Mouse (Mus musculus) forebrain, embryonic 14.5 days (tissue): ENCODE results near the gene Col3a1. TPM values are rescaled to one million over a fixed set of nuclear protein-coding genes. Genes with fewer than 3 reads are reported as not detected.

Source experiments
- ATAC-seq: fragments of 200-750 bp; cut with Nextera tagmentation; 2 replicates; pipeline ENCODE4 v1.8.0; 2017; ENCODE audit warnings: mild to moderate bottlenecking, moderate library complexity
- DNase-seq: peaks from one replicate; pipeline ENCODE4 v3.0.0-alpha.2; 2015; ENCODE audit warnings: low spot score
- H3K27ac ChIP-seq: fragments of 300-500 bp; sonication (generic); 2 replicates; pipeline ENCODE4 v1.5.1; 2014; ENCODE audit warnings: low read depth, mild to moderate bottlenecking, control low read depth, low read length, moderate library complexity
- H3K27me3 ChIP-seq: fragments of 300-500 bp; sonication (generic); replicated peaks from 2 replicates; pipeline ENCODE4 v1.6.1; 2014; ENCODE audit warnings: low read length, control low read depth, mixed read lengths; ENCODE audit not compliant: control insufficient read depth, insufficient read depth
- H3K36me3 ChIP-seq: fragments of 300-500 bp; sonication (generic); 2 replicates; pipeline ENCODE4 v1.6.1; 2014; ENCODE audit warnings: low read length, control low read depth; ENCODE audit not compliant: control insufficient read depth, insufficient read depth
- H3K4me1 ChIP-seq: fragments of 300-500 bp; sonication (generic); 2 replicates; pipeline ENCODE4 v1.6.1; 2014; ENCODE audit warnings: antibody characterized with exemption, low read length, control low read depth; ENCODE audit not compliant: control insufficient read depth, insufficient read depth
- H3K4me2 ChIP-seq: fragments of 300-500 bp; sonication (generic); 2 replicates; pipeline ENCODE4 v1.6.1; 2014; ENCODE audit warnings: mild to moderate bottlenecking, control low read depth, low read length
- H3K4me3 ChIP-seq: fragments of 300-500 bp; sonication (generic); 2 replicates; pipeline ENCODE4 v1.5.1; 2014; ENCODE audit warnings: low read depth, low read length, control low read depth
- H3K9ac ChIP-seq: fragments of 300-500 bp; sonication (generic); 2 replicates; pipeline ENCODE4 v1.6.1; 2014; ENCODE audit warnings: mild to moderate bottlenecking, low read length, control low read depth, moderate library complexity
- H3K9me3 ChIP-seq: fragments of 300-500 bp; sonication (generic); replicated peaks from 2 replicates; pipeline ENCODE4 v1.6.1; 2016; ENCODE audit warnings: low read length, control low read depth, mixed read lengths; ENCODE audit not compliant: control insufficient read depth
- WGBS: fragments of 180-500 bp; shearing (Covaris S2); extraction: QIAGEN DNeasy Blood & Tissue Kit; methylation state at CpG from one replicate; pipeline ENCODE4 v1.1.7; 2014; 5-methylcytosine and 5-hydroxymethylcytosine counted together
- polyA plus RNA-seq: library from polyadenylated mRNA; unstranded; fragments of >200 nt; fragmentation: Nextera tagmentation; extraction: Ambion mirVana; gene quantifications from 2 replicates; pipeline ENCODE4 v1.2.1, GENCODE M21; 2014

Gene Col3a1
- polyA plus RNA-seq, 1 experiment from 2014 or later: 119 TPM

GRCm38 (mm10) chr1:45312870-45313269 lies 1.5 kb downstream of the Col3a1 start:
- ATAC-seq (no peak), DNase-seq (peak; percentile 9)
- Histone ChIP-seq H3K4me2 (no peak overlapping the region), H3K9ac (no peak overlapping the region), H3K4me1 (no peaks in the 10 kb centered on the region), H3K36me3 (no peaks in the 10 kb centered on the region), H3K9me3 (no peaks in the 10 kb centered on the region), H3K4me3 (no peak overlapping the region), H3K27me3 (no peaks in the 10 kb centered on the region), H3K27ac (no peak overlapping the region)

DNA sequence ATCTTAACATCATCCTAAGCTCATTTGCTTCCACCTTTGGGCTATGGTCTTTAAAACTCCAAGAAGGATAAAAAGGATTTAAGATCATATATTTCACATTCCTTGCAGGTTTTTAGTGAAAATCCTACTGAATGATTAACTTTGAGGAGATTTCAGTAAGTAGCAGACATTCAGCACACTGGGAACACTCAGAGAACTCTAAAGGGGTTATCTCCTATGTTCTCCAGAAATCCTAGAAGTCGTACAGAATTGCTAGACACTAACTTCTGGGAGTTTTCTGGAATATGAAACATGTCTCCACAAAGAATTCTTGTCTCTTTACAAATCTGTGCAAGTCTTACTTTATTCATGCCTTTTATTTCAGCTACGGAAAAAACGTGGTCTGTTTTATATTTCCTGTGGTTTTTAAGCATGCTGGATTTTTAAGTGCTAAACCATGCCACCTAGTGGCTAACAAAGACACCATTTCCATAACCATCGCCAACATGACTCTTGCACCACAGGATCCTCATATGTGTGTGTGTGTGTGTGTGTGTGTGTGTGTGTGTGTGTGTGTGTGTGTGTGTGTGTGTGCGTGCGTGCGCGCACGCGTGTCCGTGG lies 2.5 kb downstream of the Col3a1 start:
- H3K4me1 ChIP-seq: no peaks in the 10 kb centered on the region
- no peak overlapping the region for H3K9ac ChIP-seq
- H3K36me3 ChIP-seq: no peaks in the 10 kb centered on the region
- ATAC-seq: peak; percentile 72; the same call in 1 of the 2 replicates
- DNase-seq: peak; percentile 84
- peak overlapping the region; percentile 23 for H3K4me2 ChIP-seq
- no peak overlapping the region for H3K4me3 ChIP-seq
- H3K9me3 ChIP-seq: no peaks in the 10 kb centered on the region
- no peak overlapping the region for H3K27ac ChIP-seq
- H3K27me3 ChIP-seq: no peaks in the 10 kb centered on the region
- 20% methylated on average over 11 of the region's 11 CpGs for WGBS

- H3K36me3 ChIP-seq: no peaks in the 10 kb centered on the region
- DNase-seq (no peak), ATAC-seq (no peak)
- H3K27ac ChIP-seq: no peak overlapping the region
- 55% methylated on average over 7 of the region's 7 CpGs for WGBS
- H3K4me2 ChIP-seq: no peak overlapping the region
- H3K9me3 ChIP-seq: no peaks in the 10 kb centered on the region
- no peak overlapping the region for H3K9ac ChIP-seq
- H3K4me3 ChIP-seq: no peak overlapping the region
- H3K4me1 ChIP-seq: no peaks in the 10 kb centered on the region
- H3K27me3 ChIP-seq: no peaks in the 10 kb centered on the region
Measured at GRCm38 (mm10) chr1:45315767-45316528, 4.6 kb downstream of the Col3a1 start.

- H3K27me3 ChIP-seq: no peaks in the 10 kb centered on the region
- H3K4me1 ChIP-seq: no peaks in the 10 kb centered on the region
Measured at GRCm38 (mm10) chr1:45318241-45318640, 6.9 kb downstream of the Col3a1 start.

GRCm38 (mm10) chr1:45320861-45321260 lies 9.5 kb downstream of the Col3a1 start:
- Histone ChIP-seq H3K4me2 (no peak overlapping the region), H3K9ac (no peak overlapping the region), H3K9me3 (no peaks in the 10 kb centered on the region), H3K4me1 (no peaks in the 10 kb centered on the region), H3K4me3 (no peak overlapping the region), H3K27ac (no peak overlapping the region), H3K27me3 (no peaks in the 10 kb centered on the region), H3K36me3 (no peaks in the 10 kb centered on the region)
- DNase-seq (no peak), ATAC-seq (no peak)

More at GRCm38 (mm10) chr1:45318241-45318640, 6.9 kb downstream of the Col3a1 start:
- Histone ChIP-seq H3K4me3 (no peak overlapping the region), H3K9ac (no peak overlapping the region), H3K4me2 (no peak overlapping the region), H3K9me3 (no peaks in the 10 kb centered on the region), H3K36me3 (no peaks in the 10 kb centered on the region), H3K27ac (no peak overlapping the region)
- 93% methylated on average over 1 of the region's 1 CpGs for WGBS
- DNase-seq (no peak), ATAC-seq (no peak)

DNA sequence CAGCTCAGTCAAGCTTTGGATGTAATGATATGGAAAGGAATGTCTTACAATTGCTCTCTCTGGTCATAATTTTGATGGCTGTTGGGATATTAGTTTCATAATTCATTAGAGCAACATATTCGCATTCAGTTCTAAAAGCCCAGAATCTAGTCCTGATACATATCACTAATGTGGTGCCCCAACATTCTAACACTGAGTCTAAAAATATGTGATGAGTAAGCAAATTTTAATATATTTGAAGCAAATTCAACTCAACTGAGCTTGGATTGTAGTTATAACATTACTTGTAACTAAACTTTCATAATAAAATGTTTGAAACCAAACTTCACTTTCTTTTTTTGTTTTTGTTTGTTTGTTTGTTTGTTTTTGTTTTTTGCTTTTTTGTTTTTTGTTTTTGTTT lies 17.8 kb downstream of the Col3a1 start:
- WGBS: 96% methylated on average over 1 of the region's 1 CpGs
- no peak for DNase-seq
- no peaks in the 10 kb centered on the region for H3K36me3 ChIP-seq

GRCm38 (mm10) chr1:45355944-45356343 lies 44.6 kb downstream of the Col3a1 start:
- Histone ChIP-seq H3K27ac (no peak overlapping the region), H3K4me3 (no peak overlapping the region), H3K4me1 (no peaks in the 10 kb centered on the region), H3K4me2 (no peak overlapping the region), H3K27me3 (no peaks in the 10 kb centered on the region), H3K9ac (no peak overlapping the region), H3K9me3 (no peaks in the 10 kb centered on the region), H3K36me3 (no peaks in the 10 kb centered on the region)
- DNase-seq (no peak), ATAC-seq (no peak)
- WGBS: 85% methylated on average over 4 of the region's 4 CpGs

More for the DNA sequence above, 17.8 kb downstream of the Col3a1 start:
- Histone ChIP-seq H3K9me3 (no peaks in the 10 kb centered on the region), H3K27me3 (no peaks in the 10 kb centered on the region), H3K4me1 (no peaks in the 10 kb centered on the region), H3K27ac (no peak overlapping the region), H3K9ac (no peak overlapping the region), H3K4me2 (no peak overlapping the region), H3K4me3 (no peak overlapping the region)
- no peak for ATAC-seq

DNA sequence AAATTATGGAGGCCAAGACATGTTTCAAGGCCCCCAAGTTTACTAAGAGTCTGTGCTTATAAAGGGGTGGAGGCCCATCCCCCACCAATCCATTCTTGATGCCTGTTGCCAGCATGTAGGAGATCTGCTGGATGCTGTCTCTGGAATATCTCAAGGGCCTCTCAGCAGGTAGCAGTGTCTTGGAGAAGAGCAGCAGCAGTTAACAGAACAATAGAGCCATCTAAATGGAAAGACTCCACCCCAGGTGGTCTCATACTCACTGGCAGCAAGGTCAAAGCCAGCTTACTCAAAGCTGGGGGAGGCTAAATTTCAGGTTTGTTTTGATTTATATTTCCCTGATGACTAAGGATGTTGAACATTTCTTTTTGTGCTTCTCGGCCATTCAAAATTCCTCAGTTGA lies 46.7 kb downstream of the Col3a1 start:
- Histone ChIP-seq H3K27ac (no peak overlapping the region), H3K9me3 (no peaks in the 10 kb centered on the region), H3K4me1 (no peaks in the 10 kb centered on the region), H3K27me3 (no peaks in the 10 kb centered on the region), H3K9ac (no peak overlapping the region), H3K4me3 (no peak overlapping the region), H3K36me3 (no peaks in the 10 kb centered on the region), H3K4me2 (no peak overlapping the region)
- no peak for ATAC-seq
- DNase-seq: no peak
- 94% methylated on average over 1 of the region's 1 CpGs for WGBS

GRCm38 (mm10) chr1:45359147-45359546 lies 47.8 kb downstream of the Col3a1 start:
- Histone ChIP-seq H3K27ac (no peak overlapping the region), H3K9me3 (no peaks in the 10 kb centered on the region), H3K4me1 (no peaks in the 10 kb centered on the region), H3K36me3 (no peaks in the 10 kb centered on the region), H3K9ac (no peak overlapping the region), H3K27me3 (no peaks in the 10 kb centered on the region), H3K4me2 (no peak overlapping the region), H3K4me3 (no peak overlapping the region)
- no peak for ATAC-seq
- no peak for DNase-seq
- WGBS: 78% methylated on average over 2 of the region's 2 CpGs
